Mouse (Mus musculus): ENCODE results near the gene Gimap5.
A peak's percentile ranks its signal among the peaks of the same experiment; 100 is the strongest.

DNA sequence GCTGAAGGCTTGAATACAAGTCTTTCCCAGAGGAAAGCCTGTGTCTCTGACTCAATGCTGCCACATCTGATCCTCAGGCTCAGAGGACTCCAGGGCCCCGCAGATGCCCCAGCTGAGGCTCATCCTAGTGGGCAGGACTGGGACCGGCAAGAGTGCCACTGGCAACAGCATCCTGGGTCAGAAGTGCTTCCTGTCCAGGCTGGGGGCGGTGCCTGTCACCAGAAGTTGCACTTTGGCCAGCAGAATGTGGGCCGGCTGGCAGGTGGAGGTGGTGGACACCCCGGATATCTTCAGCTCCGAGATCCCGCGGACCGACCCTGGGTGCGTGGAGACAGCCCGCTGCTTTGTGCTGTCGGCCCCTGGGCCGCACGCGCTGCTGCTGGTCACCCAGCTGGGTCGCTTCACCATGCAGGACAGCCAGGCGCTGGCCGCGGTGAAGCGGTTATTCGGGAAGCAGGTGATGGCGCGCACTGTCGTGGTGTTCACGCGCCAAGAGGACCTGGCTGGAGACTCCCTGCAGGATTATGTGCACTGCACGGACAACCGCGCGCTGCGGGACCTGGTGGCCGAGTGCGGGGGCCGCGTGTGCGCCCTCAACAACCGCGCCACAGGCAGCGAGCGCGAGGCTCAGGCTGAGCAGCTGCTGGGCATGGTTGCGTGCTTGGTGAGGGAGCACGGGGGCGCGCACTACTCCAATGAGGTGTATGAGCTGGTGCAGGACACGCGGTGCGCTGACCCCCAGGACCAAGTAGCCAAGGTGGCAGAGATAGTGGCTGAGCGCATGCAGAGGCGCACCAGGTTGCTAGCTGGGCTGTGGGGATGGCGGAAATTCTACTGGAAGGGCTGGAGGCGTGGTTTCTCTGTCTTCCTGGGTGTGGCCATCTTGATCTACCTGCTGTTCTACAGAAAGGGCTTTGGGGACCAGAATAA, 3.3 kb upstream of the Gimap5 start:
- TF ChIP-seq CTCF (IDR thresholded peaks at IDR 0.05; ENCODE audit: extremely low read depth, insufficient read length, insufficient replicate concordance, low read depth, low read length) = peak; percentile 4; the same call in 1 of the 2 replicates
- TF ChIP-seq POLR2A (IDR thresholded peaks at IDR 0.05; ENCODE audit: low read depth, low read length) = no peak

All from small intestine, adult 2 months (tissue).